Mouse (Mus musculus) small intestine, adult 2 months (tissue): ENCODE measurements around the gene B3gat3.

Experiments
- CTCF ChIP-seq: fragments of 200-500 bp; IDR thresholded peaks from 2 replicates; pipeline ENCODE4 v1.5.1; 2012; ENCODE audit warnings: low read depth, mild to moderate bottlenecking, control low read depth, inconsistent platforms, low read length, moderate library complexity, mixed read lengths; ENCODE audit not compliant: insufficient replicate concordance, insufficient read length; ENCODE audit errors: extremely low read depth
- POLR2A ChIP-seq: fragments of 200-500 bp; IDR thresholded peaks from 2 replicates; pipeline ENCODE4 v1.6.1; 2012; ENCODE audit warnings: low read depth, mild to moderate bottlenecking, control low read depth, inconsistent platforms, low read length, moderate library complexity

DNA sequence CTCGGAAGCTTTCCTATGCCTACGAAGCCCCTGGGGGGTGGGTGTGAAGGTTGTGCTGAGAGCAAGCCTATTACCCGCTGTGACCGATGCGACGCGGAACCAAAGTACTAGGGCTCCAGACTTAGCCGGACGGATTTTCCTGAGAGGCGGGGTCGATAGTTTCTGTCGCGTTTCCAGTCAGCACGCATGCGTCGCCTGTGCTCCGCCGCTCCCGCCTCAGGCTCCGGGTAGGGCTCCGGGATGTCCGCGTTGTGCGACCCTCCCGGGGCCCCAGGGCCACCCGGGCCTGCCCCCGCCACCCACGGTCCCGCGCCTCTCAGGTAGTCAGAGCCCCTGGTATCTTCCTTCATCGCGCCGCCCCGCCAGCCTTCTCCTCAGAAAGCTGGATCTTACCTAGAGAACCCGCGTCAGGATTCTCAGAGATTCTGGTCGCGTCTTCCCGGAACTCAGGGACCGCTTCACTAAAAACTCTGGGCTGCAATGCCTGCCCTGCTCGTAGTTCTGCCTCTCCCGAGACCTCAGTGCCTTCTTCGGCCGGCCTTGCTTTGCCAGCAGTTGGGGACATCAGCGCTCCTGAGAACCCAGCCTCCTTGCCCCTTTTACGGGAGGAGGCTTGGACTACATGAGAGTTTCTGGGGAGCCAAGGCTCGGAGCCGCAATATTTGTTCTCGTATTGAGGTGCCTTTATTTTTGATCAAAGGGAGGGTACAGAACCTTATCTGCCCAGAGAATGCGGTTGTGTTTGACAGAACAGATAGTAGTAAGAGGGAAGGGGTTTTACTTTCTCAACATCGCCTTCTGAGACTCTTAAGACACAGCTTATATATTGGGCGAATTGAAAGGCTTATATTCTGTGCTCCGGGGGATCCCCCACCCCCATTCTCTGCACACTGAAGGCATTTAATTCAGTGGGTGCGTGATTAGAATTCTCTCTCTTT is 27.1 kb upstream of the B3gat3 start, which contains the start of gene Ints5:
- no peak for TF ChIP-seq CTCF
- peak; percentile 64 for TF ChIP-seq POLR2A
